In the genomic region with DNA sequence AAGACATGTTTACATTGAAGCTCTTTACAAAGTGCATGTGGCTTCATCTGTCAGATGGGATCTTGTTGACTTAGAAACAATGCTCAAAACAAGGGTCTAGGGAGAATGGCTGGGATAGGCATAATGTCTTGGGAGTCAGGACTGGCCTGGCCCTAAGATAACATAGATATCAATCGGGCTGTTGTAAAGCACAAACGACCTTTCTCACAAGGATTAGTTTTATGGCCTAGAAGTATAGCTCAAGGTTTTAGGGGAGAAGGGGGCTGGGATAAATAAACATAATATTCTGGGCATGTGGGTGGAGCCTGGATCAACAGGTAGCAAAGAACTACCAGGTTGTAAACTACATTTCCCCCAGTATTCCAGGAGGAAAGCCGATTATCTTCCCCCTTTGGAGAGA, we compare ENCODE assay signal across 28 mouse cellular contexts.
"Had no signal": no experiment of that assay in that cellular context is flagged by ENCODE, and none has a peak within 500 bp of the region (broad histone marks: within the 10 kb centered on the region; RNA-seq: fewer than 3 reads in every experiment).

No protein-coding gene starts in this region.

- H3K4me1 ChIP-seq: embryonic facial prominence, embryonic 10.5 days; embryonic facial prominence, embryonic 12.5 days; embryonic facial prominence, embryonic 13.5 days; embryonic facial prominence, embryonic 15.5 days; forebrain, embryonic 10.5 days; forebrain, embryonic 12.5 days; forebrain, embryonic 13.5 days; forebrain, embryonic 15.5 days had no signal

- H3K9ac ChIP-seq: embryonic facial prominence, embryonic 12.5 days; embryonic facial prominence, embryonic 13.5 days; embryonic facial prominence, embryonic 15.5 days; forebrain, embryonic 12.5 days; forebrain, embryonic 13.5 days; forebrain, embryonic 15.5 days; forebrain, postnatal 0 days had no signal

- ATAC-seq: forebrain, embryonic 13.5 days; forebrain, embryonic 14.5 days; forebrain, embryonic 15.5 days; forebrain, embryonic 16.5 days; forebrain, postnatal 0 days had no signal

- H3K4me3 ChIP-seq: embryonic facial prominence, embryonic 10.5 days; embryonic facial prominence, embryonic 12.5 days; embryonic facial prominence, embryonic 13.5 days; embryonic facial prominence, embryonic 15.5 days; erythroblast, embryonic 14.5 days; forebrain, embryonic 10.5 days; forebrain, embryonic 12.5 days; forebrain, embryonic 13.5 days; forebrain, embryonic 15.5 days; gastrocnemius, adult 2 months had no signal

- H3K4me2 ChIP-seq: embryonic facial prominence, embryonic 12.5 days; embryonic facial prominence, embryonic 13.5 days; embryonic facial prominence, embryonic 15.5 days; forebrain, embryonic 12.5 days; forebrain, embryonic 13.5 days; forebrain, embryonic 15.5 days had no signal

- H3K9me3 ChIP-seq: embryonic facial prominence, embryonic 12.5 days had no signal

- H3K27me3 ChIP-seq: embryonic facial prominence, embryonic 12.5 days; embryonic facial prominence, embryonic 13.5 days; embryonic facial prominence, embryonic 15.5 days; forebrain, embryonic 12.5 days; forebrain, embryonic 13.5 days; forebrain, embryonic 15.5 days had no signal

- H3K27ac ChIP-seq: embryonic facial prominence, embryonic 10.5 days; embryonic facial prominence, embryonic 12.5 days; embryonic facial prominence, embryonic 13.5 days; embryonic facial prominence, embryonic 15.5 days; forebrain, embryonic 10.5 days; forebrain, embryonic 12.5 days; forebrain, embryonic 13.5 days; forebrain, embryonic 15.5 days; gastrocnemius, adult 2 months had no signal

- H3K36me3 ChIP-seq: embryonic facial prominence, embryonic 10.5 days; embryonic facial prominence, embryonic 12.5 days; embryonic facial prominence, embryonic 13.5 days; embryonic facial prominence, embryonic 15.5 days; forebrain, embryonic 10.5 days; forebrain, embryonic 12.5 days; forebrain, embryonic 15.5 days had no signal

- DNase-seq: cerebellum, adult 2 months; cerebellum, adult 8-10 months; cerebellum, adult 9-10 months; cerebellum, adult 9-11 months; cerebellum, postnatal 10 days; cerebellum, postnatal 14 days; cerebellum, postnatal 25 days; cerebellum, postnatal 36 days; embryo, embryonic 11 days; forebrain, postnatal 0 days; gastrocnemius, adult 2 months; gastrocnemius, postnatal 10 days; gastrocnemius, postnatal 14 days; gastrocnemius, postnatal 25 days; gastrocnemius, postnatal 36 days; heart, adult 11 months; heart, adult 18-20 months had no signal
